Comparison of ENCODE assay signal across 26 mouse cellular contexts in genomic region chr5:28259939-28260338, GRCm38 (mm10). TPM values are rescaled to one million over a fixed set of nuclear protein-coding genes. Genes with fewer than 3 reads are reported as not detected.
DNase-seq lines count a peak whose midpoint lies in the region; TF ChIP-seq lines count a peak whose summit lies in the region.
"Had no signal": no experiment of that assay in that cellular context is flagged by ENCODE, and none has a peak within 500 bp of the region (broad histone marks: within the 10 kb centered on the region; RNA-seq: fewer than 3 reads in every experiment).

No protein-coding gene starts in this region.

- WGBS in bone marrow, adult 2 months = 84% methylated on average over 1 of the region's 1 CpGs
- 100% methylated on average over 1 of the region's 1 CpGs for WGBS in macrophage (ENCODE audit: missing documents)
- 100% methylated on average over 1 of the region's 1 CpGs for WGBS in thymus, adult 2 months

- no peak for TF ChIP-seq POLR2A in bone marrow, adult 2 months (IDR thresholded peaks at IDR 0.05; ENCODE audit: borderline replicate concordance, control insufficient read depth, low read depth, low read length)
- TF ChIP-seq POLR2A in thymus, adult 2 months (IDR thresholded peaks at IDR 0.05; ENCODE audit: control insufficient read depth, extremely low read depth, insufficient read depth, low read length, poor library complexity) = no peak

- H3K79me2 ChIP-seq in macrophage (ENCODE audit: inconsistent target) = no peaks in the 10 kb centered on the region

- 0 out of 2 replicates have a peak overlapping the region, but pooled peaks have one; percentile 27 for H3K27ac ChIP-seq in bone marrow, adult 2 months (ENCODE audit: control insufficient read depth, insufficient read depth, low read depth, low read length, poor library complexity)
- H3K27ac ChIP-seq in macrophage = 0 out of 2 replicates have a peak overlapping the region, but pooled peaks have one; percentile 17
- H3K27ac ChIP-seq in thymus, adult 2 months (ENCODE audit: control insufficient read depth, insufficient read depth, low read length) = no peak overlapping the region
- H3K27ac ChIP-seq: embryonic facial prominence, embryonic 10.5 days; embryonic facial prominence, embryonic 12.5 days; forebrain, embryonic 13.5 days; forebrain, embryonic 15.5 days had no signal

- no peaks in the 10 kb centered on the region; the same call in 1 of the 2 replicates for H3K4me1 ChIP-seq in bone marrow, adult 2 months (ENCODE audit: control insufficient read depth, insufficient read depth, low read length)
- H3K4me1 ChIP-seq in thymus, adult 2 months (replicated peaks; ENCODE audit: control insufficient read depth, insufficient read depth, low read length) = no peaks in the 10 kb centered on the region
- H3K4me1 ChIP-seq: embryonic facial prominence, embryonic 10.5 days; embryonic facial prominence, embryonic 12.5 days; forebrain, embryonic 13.5 days; forebrain, embryonic 15.5 days had no signal

- no peaks in the 10 kb centered on the region for H3K27me3 ChIP-seq in thymus, adult 2 months (ENCODE audit: control insufficient read depth, insufficient read depth, low read length)
- H3K27me3 ChIP-seq: CH12.LX; forebrain, embryonic 13.5 days; forebrain, embryonic 15.5 days had no signal

- H3K4me3 ChIP-seq in bone marrow, adult 2 months (replicated peaks; ENCODE audit: control insufficient read depth, low read depth, low read length) = no peak overlapping the region
- no peak overlapping the region for H3K4me3 ChIP-seq in macrophage (ENCODE audit: inconsistent target)
- no peak overlapping the region for H3K4me3 ChIP-seq in thymus, adult 2 months (ENCODE audit: control insufficient read depth, insufficient read depth, low read length)
- H3K4me3 ChIP-seq: embryonic facial prominence, embryonic 10.5 days; embryonic facial prominence, embryonic 12.5 days; forebrain, embryonic 13.5 days; forebrain, embryonic 15.5 days had no signal

- H3K36me3 ChIP-seq in macrophage (ENCODE audit: inconsistent target) = no peaks in the 10 kb centered on the region
- no peaks in the 10 kb centered on the region for H3K36me3 ChIP-seq in thymus, adult 2 months (ENCODE audit: control insufficient read depth, insufficient read depth, low read length)
- H3K36me3 ChIP-seq: embryonic facial prominence, embryonic 10.5 days; embryonic facial prominence, embryonic 12.5 days; forebrain, embryonic 15.5 days; G1E had no signal

- DNase-seq in cerebellum, postnatal 10 days = peak; percentile 61 to 71
- DNase-seq in cerebellum, adult 18-20 months = no peak
- peak; percentile 47 for DNase-seq in left cerebral cortex, postnatal 4 days
- DNase-seq in left cerebral cortex, adult 11 months (ENCODE audit: low spot score) = no peak
- DNase-seq in thymus, adult 2 months = no peak
- DNase-seq: adrenal gland, adult 8-10 months; adrenal gland, postnatal 14 days; adrenal gland, postnatal 36 days; B cell, adult 2 months; cerebellum, adult 11-12 months; cerebellum, adult 8-10 months; cerebellum, adult 9-11 months; cerebellum, postnatal 25 days; forebrain, postnatal 0 days had no signal

- intact Hi-C loops in left cerebral cortex, postnatal 4 days (cut with DNase I) = no loop called here

- TF ChIP-seq CTCF in bone marrow, adult 2 months (IDR thresholded peaks at IDR 0.05; ENCODE audit: control insufficient read depth, insufficient read depth, low read length) = no peak
- TF ChIP-seq CTCF in thymus, adult 2 months (IDR thresholded peaks at IDR 0.05; ENCODE audit: borderline replicate concordance, control insufficient read depth, extremely low read depth, insufficient read depth, low read length, poor library complexity) = no peak

RNA-seq across cellular contexts. Expression of gene Cnpy1, which starts 14.3 kb away (rescaled TPM):
- under 1 TPM; 0.14 TPM for total RNA-seq in left cerebral cortex, postnatal 4 days (2021)
- polyA plus RNA-seq in bone marrow, adult 2 months (2011; ENCODE audit: insufficient read depth, insufficient read length, low replicate concordance, missing spikeins) = not detected in 2 replicates
- total RNA-seq in macrophage (2018; cell fraction: chromatin; rRNA removed) = not detected
- under 1 TPM in 1 of 26 experiments, not detected in 25; 0.17 TPM for total RNA-seq in macrophage (2018; cell fraction: cytosol; rRNA removed)
- total RNA-seq in macrophage (2018; cell fraction: nucleus; rRNA removed) = not detected
- polyA plus RNA-seq in macrophage (2018) = not detected in 3 replicates
- 0.06 TPM in 1 of 2 replicates, not detected in the other for polyA plus RNA-seq in thymus, adult 2 months (2012; rRNA removed)
- total RNA-seq: adrenal gland, adult 18-20 months; adrenal gland, adult 8-10 months; adrenal gland, postnatal 36 days had no signal
- polyA plus RNA-seq: activated CD4-positive, CD25-positive, alpha-beta regulatory T cell, adult 4 months; CD4-positive, CD25-positive, alpha-beta regulatory T cell, adult 4 months; G1E; Patski had no signal

RNA-seq across cellular contexts. Expression of gene Rbm33, which starts 57.0 kb away (rescaled TPM):
- total RNA-seq in left cerebral cortex, postnatal 4 days (2021) = 10 to 100 TPM; 68.5 to 78.5 TPM
- polyA plus RNA-seq in bone marrow, adult 2 months (2011; ENCODE audit: insufficient read depth, insufficient read length, low replicate concordance, missing spikeins) = 27.9 and 36.3 TPM in 2 replicates
- total RNA-seq in macrophage (2018; cell fraction: chromatin; rRNA removed) = 100 to 1,000 TPM in 16 of 26 experiments, 10 to 100 TPM in 10; 55.2 to 227 (median 118) TPM
- 10 to 100 TPM; 18.3 to 30.2 (median 24.2) TPM for total RNA-seq in macrophage (2018; cell fraction: cytosol; rRNA removed)
- total RNA-seq in macrophage (2018; cell fraction: nucleus; rRNA removed) = 100 to 1,000 TPM in 5 of 26 experiments, 10 to 100 TPM in 21; 34.9 to 145 (median 75.3) TPM
- 11.7 to 19.9 TPM (median 16.5 TPM) in 3 replicates for polyA plus RNA-seq in macrophage (2018)
- 80.9 and 89.7 TPM in 2 replicates for polyA plus RNA-seq in thymus, adult 2 months (2012; rRNA removed)

Comparison
In these comparisons a context has a peak if more than half of its experiments do, and no peak if none do; other contexts are left out.
1. DNase-seq: peak in cerebellum, postnatal 10 days (2 of 2) and left cerebral cortex, postnatal 4 days (single experiment); none in cerebellum, adult 18-20 months (0 of 2), left cerebral cortex, adult 11 months (single experiment) and thymus, adult 2 months (single experiment).